ENCODE assay signal across 10 mouse cellular contexts in the genomic region with DNA sequence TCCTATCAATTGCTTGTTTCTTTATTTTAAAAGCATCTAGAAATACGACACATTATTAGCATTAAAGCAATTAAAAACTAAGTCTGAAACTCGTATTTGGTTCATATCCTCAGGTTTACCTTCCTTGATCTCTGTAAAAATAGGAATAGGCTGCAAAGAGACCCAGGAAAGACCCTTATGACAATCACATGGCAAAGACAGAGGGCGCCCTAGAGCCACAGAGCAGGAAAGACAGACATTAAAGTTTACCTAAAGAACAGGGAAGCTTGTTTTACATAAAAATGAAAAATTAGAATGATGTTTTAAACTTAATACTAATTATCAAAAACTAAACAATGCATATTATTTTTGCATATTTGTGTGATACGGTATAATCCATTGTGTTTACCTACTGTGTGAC.
DNase-seq lines count a peak whose midpoint lies in the region; ATAC-seq and TF ChIP-seq lines count a peak whose summit lies in the region.
"Had no signal": no experiment of that assay in that cellular context is flagged by ENCODE, and none has a peak within 500 bp of the region (broad histone marks: within the 10 kb centered on the region; RNA-seq: fewer than 3 reads in every experiment).

No protein-coding gene starts in this region.

- H3K27ac ChIP-seq in kidney, postnatal 0 days: no peak overlapping the region
- H3K27ac ChIP-seq: hindbrain, embryonic 14.5 days had no signal

- no peaks in the 10 kb centered on the region for H3K9me3 ChIP-seq in kidney, postnatal 0 days (replicated peaks; ENCODE audit: low read length)

- 73% methylated on average over 4 of the region's 4 CpGs for WGBS in kidney, postnatal 0 days

- no peak overlapping the region for H3K9ac ChIP-seq in kidney, postnatal 0 days (ENCODE audit: low read depth, low read length)
- H3K9ac ChIP-seq: hindbrain, embryonic 14.5 days had no signal

- ATAC-seq in kidney, postnatal 0 days (replicated peaks; ENCODE audit: low FRiP score, low read depth): no peak
- ATAC-seq in megakaryocyte-erythroid progenitor cell, adult 5-6 weeks (replicated peaks; ENCODE audit: low FRiP score, low TSS enrichment, poor library complexity, severe bottlenecking): no peak

- no peaks in the 10 kb centered on the region for H3K36me3 ChIP-seq in kidney, postnatal 0 days (ENCODE audit: insufficient read depth, low read length)

- no peaks in the 10 kb centered on the region for H3K4me1 ChIP-seq in kidney, postnatal 0 days (replicated peaks; ENCODE audit: insufficient read depth, low read length)

- peak; percentile 60 for TF ChIP-seq CTCF in kidney, postnatal 0 days (IDR thresholded peaks at IDR 0.05; ENCODE audit: low read depth)

- H3K4me3 ChIP-seq in kidney, postnatal 0 days (replicated peaks; ENCODE audit: low read depth, low read length): no peak overlapping the region

- H3K4me2 ChIP-seq in kidney, postnatal 0 days (ENCODE audit: low read length): no peak overlapping the region
- H3K4me2 ChIP-seq: hindbrain, embryonic 14.5 days had no signal

- no peaks in the 10 kb centered on the region for H3K27me3 ChIP-seq in kidney, postnatal 0 days (ENCODE audit: insufficient read depth, low read length)

- peak; percentile 20 to 48 for DNase-seq in adrenal gland, adult 18-20 months (ENCODE audit: low spot score in 2 of 2)
- DNase-seq in adrenal gland, postnatal 4 days (ENCODE audit: low spot score in 2 of 2): no peak
- no peak for DNase-seq in kidney, postnatal 0 days (ENCODE audit: low spot score)
- DNase-seq in kidney, adult 11 months: no peak
- peak; percentile 8 for DNase-seq in 416B (ENCODE audit: low read depth)
- DNase-seq in embryo, embryonic 10.5 days (ENCODE audit: low spot score): peak; percentile 54
- DNase-seq in cerebellum, adult 9-11 months: no peak
- DNase-seq: right cerebral cortex, postnatal 25 days had no signal

Comparison
In these comparisons a context has a peak if more than half of its experiments do, and no peak if none do; other contexts are left out.
1. DNase-seq: peak in adrenal gland, adult 18-20 months (2 of 2), 416B (single experiment) and embryo, embryonic 10.5 days (single experiment); none in adrenal gland, postnatal 4 days (0 of 2), kidney, postnatal 0 days (single experiment), kidney, adult 11 months (single experiment) and cerebellum, adult 9-11 months (single experiment).